Mouse (Mus musculus) embryonic facial prominence, embryonic 10.5 days (tissue): ENCODE measurements around the gene Ptprd. TPM values are rescaled to one million over a fixed set of nuclear protein-coding genes. Genes with fewer than 3 reads are reported as not detected.
A peak's percentile ranks its signal among the peaks of the same experiment; 100 is the strongest.

ENCODE experiments used
- DNase-seq: peaks from one replicate; pipeline ENCODE4 v3.0.0-alpha.2; 2017; ENCODE audit warnings: low spot score
- H3K27ac ChIP-seq: fragments of 300-500 bp; sonication (generic); replicated peaks from 2 replicates; pipeline ENCODE4 v1.5.1; 2016; ENCODE audit warnings: mild to moderate bottlenecking
- H3K27me3 ChIP-seq: fragments of 300-500 bp; sonication (generic); replicated peaks from 2 replicates; pipeline ENCODE4 v1.6.1; 2016; ENCODE audit warnings: low read depth, mild to moderate bottlenecking; ENCODE audit not compliant: poor library complexity, severe bottlenecking
- H3K36me3 ChIP-seq: fragments of 300-500 bp; sonication (generic); replicated peaks from 2 replicates; pipeline ENCODE4 v1.6.1; 2016; ENCODE audit warnings: mild to moderate bottlenecking, moderate library complexity
- H3K4me1 ChIP-seq: fragments of 300-500 bp; sonication (generic); 2 replicates; pipeline ENCODE4 v1.6.1; 2016
- H3K4me3 ChIP-seq: fragments of 300-500 bp; sonication (generic); 2 replicates; pipeline ENCODE4 v1.5.1; 2016; ENCODE audit warnings: mild to moderate bottlenecking, moderate library complexity
- H3K9me3 ChIP-seq: fragments of 300-500 bp; sonication (generic); 2 replicates; pipeline ENCODE4 v1.6.1; 2016; ENCODE audit warnings: mild to moderate bottlenecking
- WGBS: fragments of 180-500 bp; shearing (Covaris S2); methylation state at CpG from one replicate; pipeline ENCODE4 v1.1.7; 2016; 5-methylcytosine and 5-hydroxymethylcytosine counted together
- polyA plus RNA-seq: library from polyadenylated mRNA; unstranded; fragments of >200 nt; fragmentation: Nextera tagmentation; extraction: Ambion mirVana; gene quantifications from 2 replicates; pipeline ENCODE4 v1.2.1, GENCODE M21; 2016

Ptprd gene
- polyA plus RNA-seq, 1 experiment from 2014 or later: 11.7 TPM

- WGBS: 88% methylated on average over 5 of the region's 5 CpGs
- H3K36me3 ChIP-seq: no peaks in the 10 kb centered on the region
Observed at GRCm38 (mm10) chr4:77647451-77648137, 564.2 kb downstream of the Ptprd start.

GRCm38 (mm10) chr4:77644435-77644834, 567.3 kb downstream of the Ptprd start:
- H3K9me3 ChIP-seq: no peaks in the 10 kb centered on the region
- no peaks in the 10 kb centered on the region for H3K27me3 ChIP-seq
- no peaks in the 10 kb centered on the region for H3K36me3 ChIP-seq

More at GRCm38 (mm10) chr4:77647451-77648137, 564.2 kb downstream of the Ptprd start:
- no peak for DNase-seq
- no peaks in the 10 kb centered on the region for H3K4me1 ChIP-seq
- no peaks in the 10 kb centered on the region for H3K27me3 ChIP-seq
- H3K9me3 ChIP-seq: no peaks in the 10 kb centered on the region
- no peak overlapping the region for H3K4me3 ChIP-seq
- no peak overlapping the region for H3K27ac ChIP-seq

GRCm38 (mm10) chr4:77640022-77640421, 571.7 kb downstream of the Ptprd start:
- no peak for DNase-seq
- Histone ChIP-seq H3K4me3 (no peak overlapping the region), H3K27ac (no peak overlapping the region), H3K4me1 (no peaks in the 10 kb centered on the region), H3K9me3 (no peaks in the 10 kb centered on the region), H3K36me3 (no peaks in the 10 kb centered on the region), H3K27me3 (no peaks in the 10 kb centered on the region)
- 83% methylated on average over 7 of the region's 7 CpGs for WGBS

More at GRCm38 (mm10) chr4:77644435-77644834, 567.3 kb downstream of the Ptprd start:
- DNase-seq: no peak
- Histone ChIP-seq H3K4me1 (no peaks in the 10 kb centered on the region), H3K4me3 (no peak overlapping the region), H3K27ac (no peak overlapping the region)

GRCm38 (mm10) chr4:77613129-77613528, 598.6 kb downstream of the Ptprd start:
- no peak overlapping the region for H3K4me3 ChIP-seq
- no peak overlapping the region for H3K27ac ChIP-seq
- no peaks in the 10 kb centered on the region for H3K27me3 ChIP-seq
- WGBS: 94% methylated on average over 1 of the region's 1 CpGs
- H3K4me1 ChIP-seq: no peaks in the 10 kb centered on the region
- DNase-seq: no peak
- no peaks in the 10 kb centered on the region for H3K36me3 ChIP-seq
- H3K9me3 ChIP-seq: no peaks in the 10 kb centered on the region

- no peak for DNase-seq
- 85% methylated on average over 1 of the region's 1 CpGs for WGBS
- Histone ChIP-seq H3K27ac (no peak overlapping the region), H3K36me3 (no peaks in the 10 kb centered on the region), H3K4me1 (no peaks in the 10 kb centered on the region), H3K27me3 (no peaks in the 10 kb centered on the region), H3K4me3 (no peak overlapping the region), H3K9me3 (no peaks in the 10 kb centered on the region)
Observed at GRCm38 (mm10) chr4:77586624-77587023, 625.1 kb downstream of the Ptprd start.

GRCm38 (mm10) chr4:77586222-77586621, 625.5 kb downstream of the Ptprd start:
- DNase-seq: no peak
- WGBS: 56% methylated on average over 1 of the region's 1 CpGs
- no peaks in the 10 kb centered on the region for H3K9me3 ChIP-seq
- H3K27me3 ChIP-seq: no peaks in the 10 kb centered on the region
- no peak overlapping the region for H3K27ac ChIP-seq
- no peaks in the 10 kb centered on the region for H3K4me1 ChIP-seq
- no peak overlapping the region for H3K4me3 ChIP-seq
- no peaks in the 10 kb centered on the region for H3K36me3 ChIP-seq

- Histone ChIP-seq H3K4me3 (no peak overlapping the region), H3K4me1 (no peaks in the 10 kb centered on the region)
- WGBS: 21% methylated on average over 14 of the region's 14 CpGs
Observed at GRCm38 (mm10) chr4:77558404-77559202, 653.2 kb downstream of the Ptprd start.

GRCm38 (mm10) chr4:77555841-77556240, 655.9 kb downstream of the Ptprd start:
- no peaks in the 10 kb centered on the region for H3K27me3 ChIP-seq
- no peak overlapping the region for H3K4me3 ChIP-seq
- DNase-seq: peak; percentile 9
- WGBS: 60% methylated on average over 4 of the region's 4 CpGs
- H3K4me1 ChIP-seq: no peaks in the 10 kb centered on the region
- H3K9me3 ChIP-seq: no peaks in the 10 kb centered on the region
- H3K27ac ChIP-seq: no peak overlapping the region
- no peaks in the 10 kb centered on the region for H3K36me3 ChIP-seq

More at GRCm38 (mm10) chr4:77558404-77559202, 653.2 kb downstream of the Ptprd start:
- H3K27me3 ChIP-seq: no peaks in the 10 kb centered on the region
- no peaks in the 10 kb centered on the region for H3K9me3 ChIP-seq
- no peak overlapping the region for H3K27ac ChIP-seq
- no peaks in the 10 kb centered on the region for H3K36me3 ChIP-seq
- DNase-seq: peak; percentile 52

- Histone ChIP-seq H3K27ac (no peak overlapping the region), H3K9me3 (no peaks in the 10 kb centered on the region), H3K4me1 (no peaks in the 10 kb centered on the region), H3K36me3 (no peaks in the 10 kb centered on the region), H3K4me3 (no peak overlapping the region), H3K27me3 (no peaks in the 10 kb centered on the region)
- WGBS: 84% methylated on average over 4 of the region's 4 CpGs
- DNase-seq: no peak
Observed at GRCm38 (mm10) chr4:77537843-77538242, 673.9 kb downstream of the Ptprd start.

GRCm38 (mm10) chr4:77537336-77537735, 674.4 kb downstream of the Ptprd start:
- H3K27ac ChIP-seq: no peak overlapping the region
- WGBS: 77% methylated on average over 5 of the region's 5 CpGs
- no peak overlapping the region for H3K4me3 ChIP-seq
- no peaks in the 10 kb centered on the region for H3K36me3 ChIP-seq
- H3K27me3 ChIP-seq: no peaks in the 10 kb centered on the region
- no peak for DNase-seq
- no peaks in the 10 kb centered on the region for H3K9me3 ChIP-seq
- H3K4me1 ChIP-seq: no peaks in the 10 kb centered on the region

- WGBS: 92% methylated on average over 6 of the region's 6 CpGs
- no peak for DNase-seq
Observed at GRCm38 (mm10) chr4:77535601-77536000, 676.2 kb downstream of the Ptprd start.

GRCm38 (mm10) chr4:77534553-77534952, 677.2 kb downstream of the Ptprd start:
- H3K9me3 ChIP-seq: no peaks in the 10 kb centered on the region
- H3K27me3 ChIP-seq: no peaks in the 10 kb centered on the region

More at GRCm38 (mm10) chr4:77535601-77536000, 676.2 kb downstream of the Ptprd start:
- H3K27ac ChIP-seq: no peak overlapping the region
- H3K4me3 ChIP-seq: no peak overlapping the region
- no peaks in the 10 kb centered on the region for H3K36me3 ChIP-seq
- no peaks in the 10 kb centered on the region for H3K4me1 ChIP-seq
- no peaks in the 10 kb centered on the region for H3K27me3 ChIP-seq
- no peaks in the 10 kb centered on the region for H3K9me3 ChIP-seq

GRCm38 (mm10) chr4:77519166-77519565, 692.6 kb downstream of the Ptprd start:
- no peaks in the 10 kb centered on the region for H3K27me3 ChIP-seq

More at GRCm38 (mm10) chr4:77534553-77534952, 677.2 kb downstream of the Ptprd start:
- no peak for DNase-seq
- Histone ChIP-seq H3K4me1 (no peaks in the 10 kb centered on the region), H3K4me3 (no peak overlapping the region), H3K27ac (no peak overlapping the region), H3K36me3 (no peaks in the 10 kb centered on the region)
- WGBS: 77% methylated on average over 4 of the region's 4 CpGs

More at GRCm38 (mm10) chr4:77519166-77519565, 692.6 kb downstream of the Ptprd start:
- 55% methylated on average over 5 of the region's 5 CpGs for WGBS
- no peak overlapping the region for H3K4me3 ChIP-seq
- peak; percentile 19 for DNase-seq
- H3K9me3 ChIP-seq: no peaks in the 10 kb centered on the region
- no peaks in the 10 kb centered on the region for H3K36me3 ChIP-seq
- no peak overlapping the region for H3K27ac ChIP-seq
- no peaks in the 10 kb centered on the region for H3K4me1 ChIP-seq
